Mouse (Mus musculus) limb, embryonic 13.5 days (tissue): Measurements from ENCODE around the gene Ppp1r1a. TPM values are rescaled to one million over a fixed set of nuclear protein-coding genes. Genes with fewer than 3 reads are reported as not detected.

Source experiments
- ATAC-seq: fragments of 200-750 bp; cut with Nextera tagmentation; 2 replicates; pipeline ENCODE4 v1.8.0; 2017; ENCODE audit warnings: low read depth, moderate number of reproducible peaks, moderate TSS enrichment; ENCODE audit not compliant: low FRiP score
- H3K27ac ChIP-seq: fragments of 300-500 bp; sonication (generic); 2 replicates; pipeline ENCODE4 v1.5.1; 2015; ENCODE audit warnings: inconsistent platforms, mild to moderate bottlenecking, moderate library complexity
- H3K27me3 ChIP-seq: fragments of 300-500 bp; sonication (generic); 2 replicates; pipeline ENCODE4 v1.6.1; 2015; ENCODE audit warnings: mild to moderate bottlenecking, inconsistent platforms
- H3K36me3 ChIP-seq: fragments of 300-500 bp; sonication (generic); 2 replicates; pipeline ENCODE4 v1.6.1; 2015; ENCODE audit warnings: inconsistent platforms, mild to moderate bottlenecking, moderate library complexity
- H3K4me1 ChIP-seq: fragments of 300-500 bp; sonication (generic); 2 replicates; pipeline ENCODE4 v1.6.1; 2015; ENCODE audit warnings: inconsistent platforms
- H3K4me2 ChIP-seq: fragments of 300-500 bp; sonication (generic); replicated peaks from 2 replicates; pipeline ENCODE4 v1.6.1; 2015; ENCODE audit warnings: inconsistent platforms, mild to moderate bottlenecking, moderate library complexity
- H3K4me3 ChIP-seq: fragments of 300-500 bp; sonication (generic); 2 replicates; pipeline ENCODE4 v1.5.1; 2015; ENCODE audit warnings: moderate library complexity, mild to moderate bottlenecking, inconsistent platforms
- H3K9ac ChIP-seq: fragments of 300-500 bp; sonication (generic); 2 replicates; pipeline ENCODE4 v1.6.1; 2015; ENCODE audit warnings: mild to moderate bottlenecking, inconsistent platforms
- H3K9me3 ChIP-seq: fragments of 300-500 bp; sonication (generic); 2 replicates; pipeline ENCODE4 v1.6.1; 2016; ENCODE audit warnings: inconsistent platforms
- WGBS: fragments of 180-500 bp; shearing (Covaris S2); methylation state at CpG from one replicate; pipeline ENCODE4 v1.1.7; 2015; 5-methylcytosine and 5-hydroxymethylcytosine counted together
- polyA plus RNA-seq: library from polyadenylated mRNA; unstranded; fragments of >200 nt; fragmentation: Nextera tagmentation; extraction: Ambion mirVana; gene quantifications from 2 replicates; pipeline ENCODE4 v1.2.1, GENCODE M21; 2015

The Ppp1r1a gene
- polyA plus RNA-seq, 1 experiment from 2014 or later = 7.6 TPM

DNA sequence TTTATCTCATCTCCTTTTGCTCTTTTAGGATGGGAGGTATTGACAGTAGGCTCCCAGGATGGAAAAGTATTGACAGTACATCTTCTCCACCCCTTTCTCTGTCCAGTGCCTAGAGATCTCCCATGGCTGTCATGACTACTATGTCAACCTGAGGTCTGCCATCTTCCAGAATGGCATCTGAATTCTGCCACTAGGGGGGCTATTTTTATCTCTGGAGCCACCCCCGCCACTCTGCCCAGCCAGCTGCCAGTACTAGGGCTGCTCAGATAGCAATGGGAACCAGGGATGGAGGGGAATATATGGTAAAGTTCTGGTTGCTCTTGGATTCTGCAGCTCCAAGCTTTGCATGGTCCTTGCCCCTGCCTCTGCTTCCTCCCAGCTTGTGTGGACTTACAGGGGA lies 26.2 kb downstream of the Ppp1r1a start:
- peaks cover 17% of the 10 kb centered on the region for H3K4me1 ChIP-seq
- no peak for ATAC-seq
- H3K27me3 ChIP-seq = peaks cover 28% of the 10 kb centered on the region; the same call in 1 of the 2 replicates
- H3K27ac ChIP-seq = no peak overlapping the region
- H3K9ac ChIP-seq = no peak overlapping the region
- no peaks in the 10 kb centered on the region for H3K36me3 ChIP-seq
- H3K9me3 ChIP-seq = no peaks in the 10 kb centered on the region
- H3K4me3 ChIP-seq = no peak overlapping the region
- WGBS = 41% methylated on average over 1 of the region's 1 CpGs
- H3K4me2 ChIP-seq = no peak overlapping the region

DNA sequence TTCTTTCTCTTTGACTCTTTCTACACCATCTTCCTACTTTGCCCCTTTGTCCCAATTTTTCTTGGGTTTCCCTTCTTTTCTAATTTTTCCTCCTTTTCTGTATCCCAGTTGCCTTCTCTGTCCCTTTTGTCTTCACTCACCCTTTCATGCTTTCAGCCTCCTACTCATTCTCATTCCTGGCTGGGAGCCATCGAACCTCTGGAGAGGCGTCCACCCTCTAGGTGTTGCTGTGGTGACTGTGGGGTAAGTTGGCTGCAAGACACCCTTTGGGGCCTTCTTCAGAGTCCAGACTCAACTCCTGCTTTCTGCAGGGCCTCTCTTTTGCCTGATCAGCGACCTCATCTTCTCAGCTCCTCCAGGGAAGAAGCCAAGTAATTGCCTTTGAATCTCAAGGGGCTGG lies 28.5 kb downstream of the Ppp1r1a start:
- H3K27me3 ChIP-seq = peaks cover 49% of the 10 kb centered on the region
- no peak overlapping the region for H3K4me2 ChIP-seq
- 56% methylated on average over 3 of the region's 3 CpGs for WGBS
- no peak overlapping the region for H3K27ac ChIP-seq
- ATAC-seq = no peak
- no peak overlapping the region for H3K9ac ChIP-seq
- H3K4me3 ChIP-seq = no peak overlapping the region
- H3K9me3 ChIP-seq = no peaks in the 10 kb centered on the region
- no peaks in the 10 kb centered on the region for H3K36me3 ChIP-seq
- H3K4me1 ChIP-seq = peaks cover 11% of the 10 kb centered on the region

DNA sequence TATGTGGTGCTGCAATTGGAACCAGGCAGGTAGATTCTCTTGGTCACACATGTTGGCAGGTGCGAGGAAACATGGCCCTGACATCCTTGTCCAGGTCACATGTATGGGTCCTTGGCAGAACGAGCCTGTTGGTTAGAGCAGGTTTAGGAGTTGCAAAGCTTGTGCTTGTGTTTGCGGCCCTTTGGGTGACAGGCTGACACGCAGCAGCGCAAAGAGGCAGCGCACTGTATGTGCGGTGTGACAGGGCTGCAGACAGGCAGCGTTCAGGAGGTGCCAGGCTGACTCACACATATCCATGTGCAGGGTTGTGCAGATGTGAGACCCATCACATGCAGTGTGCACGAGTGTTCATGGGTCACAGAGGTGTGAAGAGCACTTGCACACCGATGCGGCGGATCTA lies 34.1 kb downstream of the Ppp1r1a start:
- Histone ChIP-seq H3K9ac (peak overlapping the region; percentile 69; the same call in 1 of the 2 replicates), H3K36me3 (no peaks in the 10 kb centered on the region), H3K27ac (no peak overlapping the region), H3K4me1 (0 out of 2 replicates have a peak, but pooled peaks cover 16% of the 10 kb centered on the region), H3K4me3 (peak overlapping the region; percentile 63), H3K27me3 (peaks cover 55% of the 10 kb centered on the region), H3K9me3 (no peaks in the 10 kb centered on the region), H3K4me2 (peak overlapping the region; percentile 94)
- ATAC-seq = peak; percentile 10; the same call in 1 of the 2 replicates
- WGBS = 43% methylated on average over 12 of the region's 12 CpGs

DNA sequence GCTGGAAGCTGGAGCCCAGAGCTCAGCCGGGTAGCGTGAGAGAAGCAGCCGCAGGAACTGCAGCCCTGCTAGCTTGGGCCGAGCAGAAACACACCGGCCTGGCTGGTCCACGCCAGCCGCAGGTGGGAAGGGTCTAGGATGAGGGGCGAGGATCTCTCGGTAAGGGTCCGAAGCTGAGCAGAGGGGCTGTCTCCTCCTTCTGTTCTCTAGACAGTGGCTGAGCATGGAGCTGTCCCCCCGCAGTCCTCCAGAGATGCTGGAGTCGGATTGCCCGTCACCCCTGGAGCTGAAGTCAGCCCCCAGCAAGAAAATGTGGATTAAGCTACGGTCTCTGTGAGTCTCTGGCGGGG lies 34.6 kb downstream of the Ppp1r1a start:
- WGBS = 0% methylated on average over 12 of the region's 15 CpGs
- H3K4me3 ChIP-seq = peak overlapping the region; percentile 63
- H3K4me2 ChIP-seq = peak overlapping the region; percentile 94
- no peak overlapping the region for H3K27ac ChIP-seq
- no peaks in the 10 kb centered on the region for H3K9me3 ChIP-seq
- H3K4me1 ChIP-seq = peaks cover 20% of the 10 kb centered on the region; the same call in 1 of the 2 replicates
- H3K36me3 ChIP-seq = no peaks in the 10 kb centered on the region
- ATAC-seq = no peak; the same call in none of the 2 replicates
- peaks cover 52% of the 10 kb centered on the region for H3K27me3 ChIP-seq
- peak overlapping the region; percentile 69 for H3K9ac ChIP-seq

DNA sequence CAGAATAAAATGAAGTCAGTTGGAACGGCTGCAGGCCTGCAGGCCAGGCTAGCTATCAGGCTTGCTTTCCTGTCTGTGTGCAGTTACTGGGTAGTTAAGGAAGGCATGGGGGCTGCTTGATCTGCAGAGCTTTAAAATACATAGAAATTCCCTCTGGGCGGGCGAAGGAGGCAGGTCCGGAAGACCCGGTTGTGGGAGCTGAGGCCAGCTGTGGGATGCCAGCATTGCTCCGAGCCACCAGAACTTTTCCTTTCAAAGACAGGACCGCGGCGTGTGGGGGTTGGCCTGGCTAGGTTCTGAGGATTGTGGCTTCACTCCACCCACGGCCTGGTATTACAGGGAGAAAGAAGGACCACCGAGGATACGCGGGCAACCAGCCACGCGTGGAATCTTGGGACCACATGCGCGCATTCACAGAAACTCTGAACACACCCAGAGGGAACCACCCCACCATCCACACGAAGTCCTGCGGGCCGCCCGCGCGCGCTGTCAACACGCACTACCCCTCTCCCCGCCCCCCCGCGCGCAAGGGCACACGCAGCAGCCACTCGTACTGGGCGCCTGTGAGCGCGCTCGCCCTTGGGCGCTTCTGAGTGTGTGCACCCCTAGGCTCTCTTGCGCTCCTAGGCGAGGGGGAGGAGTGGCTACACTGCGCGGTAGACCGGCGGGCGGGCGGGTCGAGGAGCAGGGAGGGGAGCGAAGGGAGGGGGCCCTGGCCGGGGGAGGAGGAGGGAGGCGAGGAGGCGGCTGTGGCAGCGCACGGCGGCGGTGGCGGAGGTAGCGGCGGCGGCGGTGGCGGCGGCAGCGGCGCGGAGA lies 35.2 kb downstream of the Ppp1r1a start, which contains the start of gene Pde1b:
Gene Pde1b (plus strand): TSS at position 600 of the 816 bp plus-strand sequence.
- ATAC-seq = peak; percentile 87
- under 1% methylated on average over 56 of the region's 63 CpGs for WGBS
- Histone ChIP-seq H3K9ac (peak within 1 kb of the TSS; percentile 69), H3K9me3 (no peaks in the 10 kb centered on the region), H3K4me3 (peak within 1 kb of the TSS; percentile 63), H3K4me2 (peak within 1 kb of the TSS; percentile 94), H3K27ac (no peak within 1 kb of the TSS), H3K4me1 (peaks cover 26% of the 10 kb centered on the region; the same call in 1 of the 2 replicates), H3K27me3 (peaks cover 49% of the 10 kb centered on the region), H3K36me3 (no peaks in the 10 kb centered on the region)

DNA sequence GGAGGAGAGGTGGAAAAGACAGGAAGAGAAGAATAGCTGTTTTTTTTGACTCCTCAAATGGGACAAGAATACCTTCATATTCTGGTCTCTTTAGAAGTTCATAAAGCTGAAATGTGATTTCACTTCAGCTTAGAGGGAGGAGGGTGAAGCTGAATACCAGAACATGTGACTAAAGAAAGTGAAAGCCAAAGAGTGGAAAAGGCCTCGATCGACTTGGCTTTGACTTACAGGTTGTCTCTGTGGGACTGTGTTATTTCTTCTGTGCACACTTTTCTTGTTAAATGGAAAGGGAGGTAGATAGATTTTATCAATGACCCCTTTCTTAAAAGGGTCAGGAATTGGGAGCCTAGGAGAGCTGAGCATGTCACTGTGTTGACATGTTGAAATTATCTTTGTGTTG lies 36.6 kb downstream of the Ppp1r1a start:
- Histone ChIP-seq H3K4me1 (peaks cover 27% of the 10 kb centered on the region; the same call in 1 of the 2 replicates), H3K27me3 (peaks cover 45% of the 10 kb centered on the region), H3K27ac (no peak overlapping the region), H3K9me3 (no peaks in the 10 kb centered on the region), H3K4me3 (no peak overlapping the region), H3K9ac (no peak overlapping the region), H3K4me2 (no peak overlapping the region), H3K36me3 (no peaks in the 10 kb centered on the region)
- 49% methylated on average over 2 of the region's 2 CpGs for WGBS
- ATAC-seq = no peak

DNA sequence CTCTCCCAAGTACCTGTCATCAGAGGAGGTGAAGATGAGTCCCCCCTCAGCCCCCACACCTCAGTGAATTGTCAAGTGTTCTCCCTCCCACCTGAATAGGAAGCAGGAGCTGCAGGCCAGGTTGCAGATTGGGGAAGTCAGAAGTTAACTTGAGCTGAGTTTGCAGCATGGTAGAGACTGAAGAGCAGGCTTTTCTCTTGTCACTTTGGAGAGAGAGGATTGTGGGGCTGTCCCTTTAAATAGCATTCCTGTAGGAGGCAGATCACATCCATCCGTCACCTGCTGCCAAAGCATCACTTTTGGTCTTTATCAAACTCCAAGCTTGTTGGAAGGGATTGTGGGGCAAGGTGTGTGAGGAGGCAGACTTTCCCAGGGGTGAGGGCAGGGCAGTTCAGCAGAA lies 37.1 kb downstream of the Ppp1r1a start:
- Histone ChIP-seq H3K4me1 (peaks cover 27% of the 10 kb centered on the region; the same call in 1 of the 2 replicates), H3K36me3 (no peaks in the 10 kb centered on the region), H3K27me3 (peaks cover 42% of the 10 kb centered on the region), H3K4me3 (no peak overlapping the region), H3K27ac (no peak overlapping the region), H3K4me2 (no peak overlapping the region), H3K9ac (no peak overlapping the region), H3K9me3 (no peaks in the 10 kb centered on the region)
- WGBS = 66% methylated on average over 1 of the region's 1 CpGs
- no peak for ATAC-seq

DNA sequence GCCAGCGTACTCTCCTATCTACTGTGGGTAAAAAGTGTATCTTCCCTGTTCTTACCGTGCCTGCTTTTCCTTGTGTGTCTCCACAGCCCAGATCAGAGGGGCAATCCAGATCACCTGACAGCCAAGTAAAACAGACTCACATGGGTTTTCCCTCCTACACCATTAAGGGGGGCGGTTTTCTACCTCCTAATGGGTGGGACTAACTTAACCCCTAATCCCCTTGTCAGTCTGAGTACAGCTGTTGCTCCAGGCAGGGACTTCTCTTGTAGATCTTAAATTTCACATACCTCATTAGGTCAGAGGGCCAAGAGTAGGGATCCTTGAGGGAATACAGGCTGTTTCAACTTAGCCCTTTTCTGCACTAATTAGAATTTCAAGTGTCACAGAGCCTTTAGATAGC lies 39.6 kb downstream of the Ppp1r1a start:
- ATAC-seq = 0 out of 2 replicates have a peak, but pooled peaks have one; percentile 34
- no peaks in the 10 kb centered on the region for H3K9me3 ChIP-seq
- peaks cover 17% of the 10 kb centered on the region for H3K27me3 ChIP-seq
- no peak overlapping the region for H3K27ac ChIP-seq
- WGBS = 18% methylated on average over 3 of the region's 3 CpGs
- no peak overlapping the region for H3K4me3 ChIP-seq
- H3K4me2 ChIP-seq = no peak overlapping the region
- H3K4me1 ChIP-seq = peaks cover 21% of the 10 kb centered on the region; the same call in 1 of the 2 replicates
- no peaks in the 10 kb centered on the region for H3K36me3 ChIP-seq
- H3K9ac ChIP-seq = no peak overlapping the region

DNA sequence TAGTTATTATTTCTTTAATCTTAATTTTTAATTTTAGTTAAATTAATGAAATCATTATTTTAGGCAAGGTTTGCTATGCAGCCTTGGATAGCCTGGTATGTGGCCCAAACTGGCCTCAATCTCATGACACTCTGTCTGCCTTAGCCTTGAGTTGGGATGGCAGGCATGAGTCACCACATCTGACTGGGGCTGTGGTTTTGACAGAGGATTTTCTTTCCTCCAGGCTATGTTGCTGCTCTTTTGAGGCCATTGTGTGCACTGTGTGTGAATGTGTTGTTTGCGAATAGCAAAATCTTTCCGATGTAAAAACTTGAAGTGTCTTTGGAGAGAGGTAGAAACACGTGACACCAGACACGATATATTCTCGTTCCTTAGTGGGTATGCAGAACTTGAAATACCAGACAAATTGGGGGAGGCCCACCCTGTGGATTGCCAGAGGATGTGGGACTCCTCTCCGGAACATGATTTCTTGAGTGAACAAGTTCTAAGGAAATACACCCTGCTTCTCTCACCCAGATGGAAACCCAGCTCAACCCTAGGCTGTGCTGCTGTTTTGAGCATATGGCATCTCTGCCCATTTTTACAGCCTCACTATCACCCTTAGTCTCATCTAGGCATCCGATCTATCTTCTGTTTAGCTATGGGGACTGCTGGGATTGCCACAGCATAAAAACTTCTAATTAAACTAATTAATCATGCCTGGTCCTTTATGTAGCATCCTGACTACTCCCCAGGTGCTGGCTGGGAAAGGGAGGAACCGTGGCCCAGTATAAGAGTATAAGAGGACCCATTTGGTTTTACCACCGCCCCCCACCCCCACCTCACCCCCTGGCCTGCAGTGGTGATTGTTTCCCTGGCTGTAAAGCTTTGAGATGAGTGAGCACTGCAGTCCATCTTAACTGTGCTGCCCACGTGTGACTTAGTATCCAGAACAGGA lies 41.3 kb downstream of the Ppp1r1a start:
- Histone ChIP-seq H3K27me3 (peaks cover 8% of the 10 kb centered on the region; the same call in 1 of the 2 replicates), H3K4me2 (no peak overlapping the region), H3K27ac (no peak overlapping the region), H3K4me3 (no peak overlapping the region), H3K9me3 (no peaks in the 10 kb centered on the region), H3K9ac (no peak overlapping the region), H3K4me1 (peaks cover 16% of the 10 kb centered on the region; the same call in 1 of the 2 replicates), H3K36me3 (no peaks in the 10 kb centered on the region)
- 64% methylated on average over 10 of the region's 10 CpGs for WGBS
- ATAC-seq = no peak

DNA sequence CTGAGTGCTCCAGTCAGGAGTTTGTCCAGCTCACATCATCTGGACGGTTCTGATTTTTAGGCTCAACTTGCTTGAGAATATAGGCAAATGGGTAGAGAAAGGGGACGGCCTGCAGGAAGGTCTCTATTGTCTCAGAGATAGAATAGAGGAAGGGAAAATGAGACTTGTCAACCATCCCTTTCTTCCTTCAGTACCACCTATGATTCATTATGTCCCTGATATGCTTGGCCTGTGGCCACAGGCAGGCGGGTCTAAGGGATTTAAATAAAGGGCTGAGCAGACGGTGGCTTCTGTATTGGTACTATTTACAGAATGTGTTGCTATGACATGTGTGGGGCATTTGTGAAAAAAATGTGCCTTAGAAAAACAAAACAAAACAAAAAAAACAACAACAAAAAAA lies 49.5 kb downstream of the Ppp1r1a start:
- Histone ChIP-seq H3K9me3 (no peaks in the 10 kb centered on the region), H3K4me2 (no peak overlapping the region), H3K4me1 (peaks cover 22% of the 10 kb centered on the region), H3K4me3 (no peak overlapping the region), H3K27ac (no peak overlapping the region), H3K9ac (no peak overlapping the region), H3K27me3 (no peaks in the 10 kb centered on the region), H3K36me3 (no peaks in the 10 kb centered on the region)
- ATAC-seq = no peak
- WGBS = 57% methylated on average over 4 of the region's 4 CpGs

DNA sequence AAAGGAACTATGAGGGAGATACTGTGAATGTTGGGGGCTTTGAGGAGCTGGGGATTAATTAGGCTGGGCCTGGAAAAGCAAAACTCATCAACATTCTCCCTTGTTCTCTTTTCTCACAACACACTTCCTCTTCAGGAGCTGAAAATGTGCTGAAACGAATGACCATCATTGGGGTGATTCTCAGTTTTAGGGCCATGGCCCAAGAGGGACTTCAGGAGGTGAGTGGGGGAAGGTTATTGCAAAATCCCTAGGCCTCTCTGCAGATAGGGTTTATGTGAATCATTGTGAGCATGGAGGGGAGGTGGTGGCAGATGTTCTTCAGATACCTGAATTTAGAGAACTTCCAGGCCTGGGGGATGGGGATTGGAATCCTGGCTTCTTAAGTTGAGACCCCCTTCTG lies 51.1 kb downstream of the Ppp1r1a start:
- H3K27ac ChIP-seq = no peak overlapping the region
- no peak overlapping the region for H3K4me2 ChIP-seq
- H3K27me3 ChIP-seq = no peaks in the 10 kb centered on the region
- ATAC-seq = no peak
- H3K4me3 ChIP-seq = no peak overlapping the region
- peaks cover 17% of the 10 kb centered on the region for H3K4me1 ChIP-seq
- WGBS = 50% methylated on average over 1 of the region's 1 CpGs
- H3K9me3 ChIP-seq = no peaks in the 10 kb centered on the region
- H3K36me3 ChIP-seq = no peaks in the 10 kb centered on the region
- H3K9ac ChIP-seq = no peak overlapping the region

DNA sequence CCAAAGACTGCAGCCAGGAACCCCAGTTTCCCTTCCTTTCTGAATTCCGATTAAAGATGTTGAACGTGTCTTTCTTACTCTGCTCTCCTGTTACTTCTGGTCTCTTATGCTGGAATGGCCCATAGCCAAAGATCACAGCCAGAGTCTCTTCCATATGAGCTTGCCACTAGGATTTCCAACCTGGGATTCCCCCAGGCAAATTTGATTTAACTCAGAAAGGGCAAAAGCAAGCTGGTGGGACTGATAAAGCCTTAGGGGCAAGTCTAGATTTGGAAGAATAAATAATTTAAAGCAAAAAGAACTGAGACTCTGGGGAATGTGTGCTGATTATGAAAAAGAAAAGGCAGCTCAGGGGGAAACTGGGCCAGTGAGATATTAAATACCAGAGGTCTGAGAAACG lies 52.7 kb downstream of the Ppp1r1a start:
- Histone ChIP-seq H3K4me2 (no peak overlapping the region), H3K4me1 (peaks cover 17% of the 10 kb centered on the region), H3K9ac (no peak overlapping the region), H3K27ac (no peak overlapping the region), H3K27me3 (no peaks in the 10 kb centered on the region), H3K9me3 (no peaks in the 10 kb centered on the region), H3K4me3 (no peak overlapping the region), H3K36me3 (no peaks in the 10 kb centered on the region)
- no peak for ATAC-seq
- 30% methylated on average over 3 of the region's 3 CpGs for WGBS
